Mouse (Mus musculus) ES-E14 (cell line): Measurements from ENCODE around the gene Ehmt1. TPM values are rescaled to one million over a fixed set of nuclear protein-coding genes. Genes with fewer than 3 reads are reported as not detected.

Experiments
- DNase-seq: peaks from one replicate; pipeline ENCODE4 v3.0.0-alpha.2; 2013; ENCODE audit warnings: low read depth, low spot score
- H3K27ac ChIP-seq: 2 replicates; pipeline ENCODE4 v1.5.1; 2012; ENCODE audit warnings: low read depth, mild to moderate bottlenecking, low read length, moderate library complexity, mixed read lengths; ENCODE audit not compliant: poor library complexity, insufficient read depth, severe bottlenecking
- H3K36me3 ChIP-seq: 2 replicates; pipeline ENCODE4 v1.6.1; 2012; ENCODE audit warnings: mild to moderate bottlenecking, low read length, moderate library complexity, mixed read lengths; ENCODE audit not compliant: control insufficient read depth, poor library complexity, insufficient read depth, severe bottlenecking
- H3K4me1 ChIP-seq, 2 experiments: fragments of 150-350 bp in 1 of 2; sonication (generic) in 1 of 2; 2 replicates each; pipeline ENCODE4 v1.6.1; 2012; ENCODE audit warnings: low read length in 2 of 2, mild to moderate bottlenecking in 1 of 2, mixed read lengths in 1 of 2; ENCODE audit not compliant: control insufficient read depth in 2 of 2, insufficient read depth in 2 of 2, poor library complexity in 1 of 2
- H3K4me3 ChIP-seq, 2 experiments: fragments of 150-350 bp in 1 of 2; sonication (generic) in 1 of 2; 2 replicates each; pipeline ENCODE4 v1.5.1; 2012; ENCODE audit warnings: low read length in 2 of 2, low read depth in 1 of 2, mild to moderate bottlenecking in 1 of 2, mixed read lengths in 1 of 2; ENCODE audit not compliant: insufficient read depth in 1 of 2, poor library complexity in 1 of 2, severe bottlenecking in 1 of 2
- H3K9ac ChIP-seq: 2 replicates; pipeline ENCODE4 v1.6.1; 2012; ENCODE audit warnings: low read depth, mild to moderate bottlenecking, low read length, mixed read lengths; ENCODE audit not compliant: poor library complexity, insufficient read depth, severe bottlenecking
- H3K9me3 ChIP-seq: fragments of 150-350 bp; sonication (generic); 2 replicates; pipeline ENCODE4 v1.6.1; 2012; ENCODE audit warnings: low read depth, mild to moderate bottlenecking, low read length; ENCODE audit not compliant: control insufficient read depth, insufficient read depth
- CHD2 ChIP-seq: IDR thresholded peaks from 2 replicates; pipeline ENCODE4 v1.6.1; 2014; ENCODE audit warnings: mild to moderate bottlenecking, low read depth, low read length, inconsistent platforms
- HCFC1 ChIP-seq: IDR thresholded peaks from 2 replicates; pipeline ENCODE4 v1.6.1; 2012; ENCODE audit warnings: low read length, inconsistent platforms, borderline replicate concordance; ENCODE audit not compliant: insufficient read depth
- MAFK ChIP-seq: IDR thresholded peaks from 2 replicates; pipeline ENCODE4 v1.6.1; 2014; ENCODE audit warnings: mild to moderate bottlenecking, low read depth, low read length, inconsistent platforms; ENCODE audit not compliant: insufficient read depth
- ZC3H11A ChIP-seq: IDR thresholded peaks from 2 replicates; pipeline ENCODE4 v1.6.1; 2012; ENCODE audit warnings: low read depth, mild to moderate bottlenecking, inconsistent platforms, low read length, borderline replicate concordance
- ZNF384 ChIP-seq: IDR thresholded peaks from 2 replicates; pipeline ENCODE4 v1.6.1; 2012; ENCODE audit warnings: low read depth, low read length, inconsistent platforms
- in situ Hi-C, 2 experiments: fragments of 600-800 bp; cut with MboI; formaldehyde crosslinking; loops; one replicate each; pipeline ENCODE4 v1.15.1; 2025; ENCODE audit warnings: low sequenced_read_pairs in 2 of 2, inconsistent platforms in 1 of 2; ENCODE audit not compliant: unreplicated experiment in 2 of 2
- total RNA-seq: library from RNA; depleted of rRNA; stranded (reverse); fragments of 300-350 nt; gene quantifications from 2 replicates; pipeline ENCODE4 v1.2.3, GENCODE M21; 2012; rRNA removed

The Ehmt1 gene
- 55.1 and 64.1 TPM in 2 replicates for total RNA-seq

DNA sequence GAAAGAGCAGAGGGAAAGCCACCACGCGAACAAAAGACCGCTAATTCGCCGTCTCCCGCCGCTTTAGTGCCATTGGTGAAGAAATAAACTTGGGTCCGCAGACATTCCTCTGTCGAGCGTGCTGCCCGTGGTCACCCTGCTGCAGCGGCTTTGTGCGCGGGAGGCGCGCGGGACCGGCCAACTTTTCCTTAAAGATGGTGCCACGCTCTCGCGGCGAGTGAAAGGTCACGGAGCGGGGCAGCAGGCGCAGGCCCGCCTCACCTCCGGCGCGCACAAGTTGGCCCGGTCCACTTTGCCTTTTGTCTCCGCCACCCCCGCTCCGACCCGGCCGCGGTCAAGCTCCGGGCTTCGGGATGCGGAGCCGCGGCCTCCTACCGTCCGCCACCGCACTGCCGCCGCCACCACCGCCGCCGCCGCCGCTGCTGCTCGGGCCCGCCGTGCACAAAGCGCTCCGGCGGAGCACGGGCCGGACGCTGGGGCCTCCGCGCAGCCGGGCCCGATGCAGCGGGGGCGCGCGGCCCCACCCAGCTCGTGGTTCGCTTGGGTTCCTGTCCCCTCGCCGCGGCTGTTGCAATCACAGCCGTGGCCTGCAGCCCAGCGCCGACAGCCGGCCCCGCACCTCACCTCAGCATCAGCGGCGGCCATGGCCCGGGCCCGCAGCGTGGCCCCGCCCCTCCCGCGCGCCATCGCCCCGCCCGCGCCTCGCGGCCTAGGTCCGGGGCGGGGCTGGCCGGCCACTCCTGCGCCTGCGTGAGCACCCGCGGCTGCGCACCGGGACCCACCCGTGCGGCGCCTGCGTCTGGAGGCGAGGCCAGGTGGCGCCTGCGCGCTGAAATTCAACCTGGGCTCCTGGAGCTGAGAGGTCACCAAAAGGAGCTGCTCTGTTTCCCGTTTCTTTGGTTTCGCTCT, at the start of gene Ehmt1:
TSS of gene Ehmt1 (minus strand) at position 685 of the 909 bp plus-strand sequence.
- TF ChIP-seq CHD2 (no peak), HCFC1 (no peak), ZC3H11A (no peak), ZNF384 (no peak), MAFK (no peak)
- in situ Hi-C loops: no loop called here
- peaks cover 0 to 6% of the 10 kb centered on the region in 2 experiments; a peak in 2 of 4 replicates for H3K4me1 ChIP-seq
- H3K27ac ChIP-seq: peak within 1 kb of the TSS; percentile 45
- H3K36me3 ChIP-seq: no peaks in the 10 kb centered on the region
- H3K9ac ChIP-seq: peak within 1 kb of the TSS; percentile 89
- H3K9me3 ChIP-seq: no peaks in the 10 kb centered on the region
- peak within 1 kb of the TSS; percentile 74 to 99 for H3K4me3 ChIP-seq
- peak; percentile 70 for DNase-seq

DNA sequence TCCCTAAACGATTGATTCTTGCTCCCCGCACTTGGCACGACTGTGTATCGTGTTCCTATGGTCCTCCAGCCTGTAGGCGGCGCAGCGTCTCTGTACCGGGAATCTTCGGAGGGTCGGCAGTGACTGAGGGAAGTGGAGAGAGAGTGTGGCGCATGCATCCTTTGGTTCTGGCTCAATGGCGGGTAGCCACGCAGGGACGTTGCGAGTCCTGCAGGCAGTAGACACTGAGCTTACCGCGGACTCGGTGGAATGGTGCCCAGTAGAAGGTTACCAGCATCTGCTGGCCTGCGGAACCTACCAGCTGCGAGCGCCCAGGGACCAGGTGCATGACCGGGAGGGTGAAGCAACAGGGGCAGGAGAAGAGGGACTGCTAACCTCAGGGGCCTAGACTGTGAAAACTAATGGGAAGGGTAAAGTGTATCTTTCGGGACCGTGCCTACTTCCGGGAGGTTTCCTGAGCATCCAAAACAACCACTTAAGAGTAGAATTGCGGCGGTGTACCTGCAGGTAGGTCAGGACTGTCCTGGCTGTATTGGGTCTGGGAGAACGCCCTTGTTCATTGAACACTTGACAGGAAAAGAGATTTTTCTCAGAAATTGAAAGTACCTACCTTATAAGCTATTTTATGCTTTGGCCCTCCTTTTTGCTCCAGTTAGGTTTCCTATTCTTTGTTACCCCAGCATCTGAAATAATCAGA, 43.0 kb upstream of the Ehmt1 start, which contains the start of gene Dph7:
TSS of gene Dph7 (plus strand) at position 97 of the 697 bp plus-strand sequence.
- in situ Hi-C loops: no loop called here

DNA sequence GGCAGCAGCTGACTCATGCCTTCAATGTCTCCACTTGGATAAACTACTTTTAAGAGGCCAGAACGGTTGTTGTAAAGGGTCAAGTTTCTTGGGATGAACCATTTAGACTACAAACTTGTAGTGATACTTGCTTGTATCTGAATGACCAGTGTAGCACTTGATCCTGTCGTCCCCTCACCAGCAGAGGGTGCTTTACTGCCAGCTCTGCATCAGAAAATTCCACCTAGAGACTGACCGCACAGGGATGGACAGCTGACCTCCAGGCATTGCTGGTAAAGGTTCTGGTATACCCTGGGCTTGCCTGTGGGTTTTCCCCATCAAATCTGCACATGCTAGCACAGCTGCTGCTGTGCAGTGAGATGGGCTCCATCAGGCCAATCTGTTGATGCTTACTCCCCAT, 41.5 kb upstream of the Ehmt1 start:
- TF ChIP-seq ZNF384: no peak
- no peak for TF ChIP-seq CHD2
- TF ChIP-seq ZC3H11A: no peak
- no peak for TF ChIP-seq HCFC1
- TF ChIP-seq MAFK: no peak
- H3K9me3 ChIP-seq: no peaks in the 10 kb centered on the region
- peaks cover 43% of the 10 kb centered on the region for H3K36me3 ChIP-seq
- DNase-seq: no peak
- H3K4me3 ChIP-seq: no peak overlapping the region
- 0 out of 4 replicates have a peak, but pooled peaks cover 0 to 2% of the 10 kb centered on the region in 2 experiments for H3K4me1 ChIP-seq
- H3K9ac ChIP-seq: no peak overlapping the region
- H3K27ac ChIP-seq: no peak overlapping the region
- in situ Hi-C loops: no loop called here

More for the DNA sequence above, 43.0 kb upstream of the Ehmt1 start, which contains the start of gene Dph7:
- Histone ChIP-seq H3K9me3 (no peaks in the 10 kb centered on the region), H3K36me3 (peaks cover 44% of the 10 kb centered on the region), H3K4me3 (peak within 1 kb of the TSS; percentile 96), H3K4me1 (0 out of 4 replicates have a peak, but pooled peaks cover 0 to 2% of the 10 kb centered on the region in 2 experiments), H3K9ac (peak within 1 kb of the TSS; percentile 97), H3K27ac (peak within 1 kb of the TSS; percentile 62; the same call in 1 of the 2 replicates)
- peak; percentile 87 for DNase-seq
- TF ChIP-seq ZC3H11A (no peak; the same call in 1 of the 2 replicates), ZNF384 (no peak), MAFK (no peak), HCFC1 (peak; percentile 72; the same call in 1 of the 2 replicates)

DNA sequence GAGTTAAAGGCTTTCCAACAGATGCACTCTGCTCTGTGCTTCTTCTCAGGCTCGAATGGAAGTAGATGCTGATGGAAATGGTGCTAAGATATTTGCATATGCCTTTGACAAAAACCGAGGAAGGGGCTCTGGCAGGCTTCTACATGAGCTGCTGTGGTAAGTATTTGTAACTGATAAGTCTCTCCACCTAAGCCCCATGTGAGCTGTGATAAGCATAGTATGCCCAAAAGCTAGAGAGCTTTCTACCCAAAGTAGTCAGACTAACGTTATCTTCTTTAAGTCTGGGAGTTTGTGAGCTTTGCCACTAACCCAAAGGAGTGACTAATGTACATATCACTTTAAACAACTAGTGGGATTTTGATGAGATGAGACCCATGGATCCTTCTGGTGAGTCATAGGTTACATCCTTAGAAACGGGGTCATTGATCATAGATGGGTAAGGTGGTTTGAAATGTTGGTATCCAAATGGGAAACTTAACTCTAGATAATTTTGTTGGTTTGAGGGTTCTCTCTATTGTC, 33.2 kb upstream of the Ehmt1 start:
- in situ Hi-C loops: no loop called here
- H3K4me3 ChIP-seq: no peak overlapping the region

More for the DNA sequence above, 33.2 kb upstream of the Ehmt1 start:
- peaks cover 0 to 3% of the 10 kb centered on the region in 2 experiments; a peak in 2 of 4 replicates for H3K4me1 ChIP-seq
- peaks cover 44% of the 10 kb centered on the region for H3K36me3 ChIP-seq
- H3K9ac ChIP-seq: no peak overlapping the region
- DNase-seq: no peak
- TF ChIP-seq HCFC1: no peak
- no peaks in the 10 kb centered on the region for H3K9me3 ChIP-seq
- no peak overlapping the region for H3K27ac ChIP-seq
